Mouse (Mus musculus): ENCODE results near the gene Slc22a14. TPM values are rescaled to one million over a fixed set of nuclear protein-coding genes. Genes with fewer than 3 reads are reported as not detected.

Gene Slc22a14
- polyA plus RNA-seq, 1 experiment = not detected

DNA sequence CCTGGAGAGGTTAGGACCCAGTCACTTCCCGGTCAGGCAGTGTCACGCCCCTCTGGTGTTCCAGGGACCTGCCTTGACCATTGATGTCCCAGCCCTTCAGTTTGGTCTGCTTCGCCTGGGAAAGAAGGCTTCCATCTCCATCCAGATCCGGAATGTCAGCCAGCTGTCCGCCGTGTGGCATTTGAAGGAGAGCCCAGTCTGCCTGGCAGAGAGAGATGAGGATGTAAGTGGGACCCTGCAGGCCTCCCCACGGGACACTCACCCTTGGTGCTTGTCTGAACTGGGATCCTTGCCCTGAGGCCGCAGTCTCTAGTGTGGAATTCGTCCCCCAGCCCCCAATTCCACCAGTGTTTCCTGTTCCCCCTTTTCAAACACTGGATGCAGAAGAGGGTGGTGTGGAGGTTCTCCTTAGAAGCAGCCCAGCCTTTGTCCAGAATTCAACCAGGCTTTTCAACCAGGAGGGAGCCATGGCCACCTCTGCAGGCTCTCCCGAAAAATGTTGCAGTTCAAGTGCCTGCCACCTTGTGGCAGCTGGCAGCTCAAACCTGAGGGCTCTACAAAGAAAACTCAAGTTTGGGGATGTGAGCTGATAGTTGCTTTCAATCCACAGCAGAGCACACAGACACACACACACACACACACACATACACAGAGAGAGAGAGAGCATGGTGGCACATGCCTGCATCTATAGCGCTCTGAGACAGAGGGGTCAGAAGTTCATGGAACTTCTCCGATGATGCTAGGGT is 236.7 kb downstream of the Slc22a14 start:
- Histone ChIP-seq H3K4me3 (ENCODE audit: low read depth, low read length) (no peak overlapping the region), H3K27ac (ENCODE audit: insufficient read depth, low read length) (no peak overlapping the region), H3K9ac (ENCODE audit: low read depth, poor library complexity, severe bottlenecking) (no peak overlapping the region), H3K9me3 (replicated peaks; ENCODE audit: control insufficient read depth, insufficient read depth, low read length, poor library complexity, severe bottlenecking) (no peaks in the 10 kb centered on the region), H3K36me3 (ENCODE audit: control insufficient read depth, insufficient read depth, low read length, poor library complexity, severe bottlenecking) (no peaks in the 10 kb centered on the region), H3K4me1 (ENCODE audit: control insufficient read depth, insufficient read depth, low read length) (no peaks in the 10 kb centered on the region), H3K27me3 (ENCODE audit: control insufficient read depth, insufficient read depth, low read length, poor library complexity, severe bottlenecking) (no peaks in the 10 kb centered on the region)
- no peak for TF ChIP-seq CTCF (IDR thresholded peaks at IDR 0.05; ENCODE audit: low read depth, low read length)
- TF ChIP-seq POLR2A (IDR thresholded peaks at IDR 0.05; ENCODE audit: insufficient read depth, low read length) = no peak
- TF ChIP-seq EP300 (IDR thresholded peaks at IDR 0.05; ENCODE audit: insufficient read depth, low read depth, low read length) = no peak

DNA sequence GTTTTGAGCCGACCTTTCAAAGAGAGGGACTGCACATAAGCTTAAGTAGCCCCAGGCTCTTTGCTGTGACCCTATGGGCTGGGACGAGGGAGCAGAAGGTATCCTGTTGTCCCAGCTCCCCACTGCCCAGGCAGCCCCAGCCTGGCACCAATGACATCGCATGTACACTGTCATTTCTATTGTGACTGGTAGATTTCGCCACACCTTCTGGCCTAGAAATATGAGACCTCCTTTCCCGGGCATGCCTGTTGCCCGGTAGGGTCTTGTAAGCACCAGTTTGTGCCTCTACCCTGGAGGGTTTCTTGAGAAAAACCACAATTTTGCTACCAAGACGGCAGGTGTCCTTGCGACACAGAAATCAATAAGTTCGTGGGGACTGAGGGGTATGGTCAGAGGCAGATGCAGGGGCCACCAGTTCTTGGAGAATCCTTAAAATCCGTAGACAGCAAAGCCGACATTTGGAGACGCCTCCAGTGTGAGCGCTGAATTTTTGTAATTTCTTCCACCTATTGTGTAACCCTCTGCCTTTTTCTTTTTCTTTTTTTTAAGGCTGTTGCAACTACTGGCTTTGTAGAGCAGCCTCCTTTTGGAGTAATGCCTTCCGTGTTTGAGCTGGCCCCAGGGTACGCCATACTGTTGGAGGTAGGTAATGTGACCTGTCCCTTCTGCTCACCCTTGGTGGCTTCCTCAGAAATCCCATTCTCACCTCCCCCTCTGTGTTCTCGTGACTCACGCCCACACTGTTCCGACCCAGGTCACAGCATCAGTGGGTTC is 242.6 kb downstream of the Slc22a14 start:
- no peaks in the 10 kb centered on the region for H3K9me3 ChIP-seq (replicated peaks; ENCODE audit: control insufficient read depth, insufficient read depth, low read length, poor library complexity, severe bottlenecking)
- H3K4me3 ChIP-seq (ENCODE audit: low read depth, low read length) = no peak overlapping the region
- H3K27me3 ChIP-seq (ENCODE audit: control insufficient read depth, insufficient read depth, low read length, poor library complexity, severe bottlenecking) = no peaks in the 10 kb centered on the region
- no peak overlapping the region for H3K27ac ChIP-seq (ENCODE audit: insufficient read depth, low read length)
- no peak overlapping the region for H3K9ac ChIP-seq (ENCODE audit: low read depth, poor library complexity, severe bottlenecking)
- TF ChIP-seq CTCF (IDR thresholded peaks at IDR 0.05; ENCODE audit: low read depth, low read length) (no peak), POLR2A (IDR thresholded peaks at IDR 0.05; ENCODE audit: insufficient read depth, low read length) (no peak), EP300 (IDR thresholded peaks at IDR 0.05; ENCODE audit: insufficient read depth, low read depth, low read length) (no peak)
- no peaks in the 10 kb centered on the region for H3K36me3 ChIP-seq (ENCODE audit: control insufficient read depth, insufficient read depth, low read length, poor library complexity, severe bottlenecking)
- H3K4me1 ChIP-seq (ENCODE audit: control insufficient read depth, insufficient read depth, low read length) = no peaks in the 10 kb centered on the region

DNA sequence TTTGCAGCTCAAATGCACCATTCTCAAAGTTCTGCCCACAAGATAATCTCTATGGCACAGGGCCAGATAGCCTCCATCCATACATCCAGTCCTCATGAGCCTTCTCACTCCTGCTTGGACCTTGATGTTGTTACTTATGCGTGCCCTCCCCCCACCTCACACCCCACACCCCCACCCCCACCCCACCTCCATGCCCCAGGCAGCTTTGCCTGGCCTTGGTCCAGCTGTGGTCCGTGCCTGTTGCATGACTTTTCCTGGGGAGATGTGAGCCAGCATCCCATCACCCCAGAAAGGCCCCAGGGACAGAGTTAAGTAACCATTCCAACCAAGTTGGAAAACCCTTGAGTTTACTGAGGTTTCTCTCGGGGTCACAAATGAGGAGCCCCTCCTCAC is 245.2 kb downstream of the Slc22a14 start:
- H3K27ac ChIP-seq (ENCODE audit: insufficient read depth, low read length) = no peak overlapping the region
- no peak for TF ChIP-seq EP300 (IDR thresholded peaks at IDR 0.05; ENCODE audit: insufficient read depth, low read depth, low read length)
- no peak for TF ChIP-seq CTCF (IDR thresholded peaks at IDR 0.05; ENCODE audit: low read depth, low read length)
- no peak for TF ChIP-seq POLR2A (IDR thresholded peaks at IDR 0.05; ENCODE audit: insufficient read depth, low read length)
- H3K4me1 ChIP-seq (ENCODE audit: control insufficient read depth, insufficient read depth, low read length) = no peaks in the 10 kb centered on the region
- no peaks in the 10 kb centered on the region for H3K9me3 ChIP-seq (replicated peaks; ENCODE audit: control insufficient read depth, insufficient read depth, low read length, poor library complexity, severe bottlenecking)
- no peaks in the 10 kb centered on the region for H3K36me3 ChIP-seq (ENCODE audit: control insufficient read depth, insufficient read depth, low read length, poor library complexity, severe bottlenecking)
- H3K4me3 ChIP-seq (ENCODE audit: low read depth, low read length) = no peak overlapping the region
- no peak overlapping the region for H3K9ac ChIP-seq (ENCODE audit: low read depth, poor library complexity, severe bottlenecking)
- H3K27me3 ChIP-seq (ENCODE audit: control insufficient read depth, insufficient read depth, low read length, poor library complexity, severe bottlenecking) = no peaks in the 10 kb centered on the region

Other genes with a start within 250 kb of the Slc22a14 start
- gene Acaa1b, start 208.5 kb downstream of the Slc22a14 start, polyA plus RNA-seq (2011; ENCODE audit: insufficient read depth, insufficient read length, low read depth, missing spikeins) = 0.78 and 2.1 TPM in 2 replicates
- not detected in 2 replicates for gene Gm47289, start 206.4 kb downstream of the Slc22a14 start, polyA plus RNA-seq (2011; ENCODE audit: insufficient read depth, insufficient read length, low read depth, missing spikeins)
- gene Slc22a13, start 156.5 kb downstream of the Slc22a14 start, polyA plus RNA-seq (2011; ENCODE audit: insufficient read depth, insufficient read length, low read depth, missing spikeins) = 0.34 TPM in 1 of 2 replicates, not detected in the other
- 85.3 and 86.3 TPM in 2 replicates for gene Oxsr1, start 43.1 kb downstream of the Slc22a14 start, polyA plus RNA-seq (2011; ENCODE audit: insufficient read depth, insufficient read length, low read depth, missing spikeins)
- 20.7 and 23.9 TPM in 2 replicates for gene Acaa1a, start 25.9 kb downstream of the Slc22a14 start, polyA plus RNA-seq (2011; ENCODE audit: insufficient read depth, insufficient read length, low read depth, missing spikeins)
- 6.2 and 7.0 TPM in 2 replicates for gene Myd88, start 24.1 kb downstream of the Slc22a14 start, polyA plus RNA-seq (2011; ENCODE audit: insufficient read depth, insufficient read length, low read depth, missing spikeins)
- gene Xylb, start 8.2 kb downstream of the Slc22a14 start, polyA plus RNA-seq (2011; ENCODE audit: insufficient read depth, insufficient read length, low read depth, missing spikeins) = 7.8 and 7.9 TPM in 2 replicates
- 52.1 and 54.3 TPM in 2 replicates for gene Acvr2b, start 36.6 kb upstream of the Slc22a14 start, polyA plus RNA-seq (2011; ENCODE audit: insufficient read depth, insufficient read length, low read depth, missing spikeins)
- gene Exog, start 79.4 kb upstream of the Slc22a14 start, polyA plus RNA-seq (2011; ENCODE audit: insufficient read depth, insufficient read length, low read depth, missing spikeins) = 10.5 and 11.0 TPM in 2 replicates
- 0.49 and 1.2 TPM in 2 replicates for gene Scn5a, start 213.5 kb upstream of the Slc22a14 start, polyA plus RNA-seq (2011; ENCODE audit: insufficient read depth, insufficient read length, low read depth, missing spikeins)